Mouse (Mus musculus) lung, embryonic 14.5 days (tissue): Measurements from ENCODE around the gene Caprin1. TPM values are rescaled to one million over a fixed set of nuclear protein-coding genes. Genes with fewer than 3 reads are reported as not detected.

Source experiments
- ATAC-seq: fragments of 200-750 bp; cut with Nextera tagmentation; 2 replicates; pipeline ENCODE4 v1.8.0; 2017; ENCODE audit warnings: mild to moderate bottlenecking, moderate TSS enrichment, moderate library complexity; ENCODE audit not compliant: insufficient read depth
- DNase-seq: peaks from one replicate; pipeline ENCODE4 v3.0.0-alpha.2; 2015
- H3K27ac ChIP-seq: fragments of 300-500 bp; sonication (generic); 2 replicates; pipeline ENCODE4 v1.5.1; 2014; ENCODE audit warnings: low read depth, mild to moderate bottlenecking, moderate library complexity
- H3K27me3 ChIP-seq: fragments of 300-500 bp; sonication (generic); 2 replicates; pipeline ENCODE4 v1.6.1; 2014; ENCODE audit warnings: low read length, control low read depth; ENCODE audit not compliant: insufficient read depth
- H3K36me3 ChIP-seq: fragments of 300-500 bp; sonication (generic); 2 replicates; pipeline ENCODE4 v1.6.1; 2014; ENCODE audit warnings: control low read depth; ENCODE audit not compliant: insufficient read depth
- H3K4me1 ChIP-seq: fragments of 300-500 bp; sonication (generic); 2 replicates; pipeline ENCODE4 v1.6.1; 2014; ENCODE audit warnings: antibody characterized with exemption, control low read depth; ENCODE audit not compliant: insufficient read depth
- H3K4me2 ChIP-seq: fragments of 300-500 bp; sonication (generic); 2 replicates; pipeline ENCODE4 v1.6.1; 2014; ENCODE audit warnings: mild to moderate bottlenecking
- H3K4me3 ChIP-seq: fragments of 300-500 bp; sonication (generic); 2 replicates; pipeline ENCODE4 v1.5.1; 2014; ENCODE audit warnings: low read depth, low read length
- H3K9ac ChIP-seq: fragments of 300-500 bp; sonication (generic); 2 replicates; pipeline ENCODE4 v1.6.1; 2014
- H3K9me3 ChIP-seq: fragments of 300-500 bp; sonication (generic); 2 replicates; pipeline ENCODE4 v1.6.1; 2016; ENCODE audit warnings: low read depth, low read length, control low read depth
- CTCF ChIP-seq: IDR thresholded peaks from 2 replicates; pipeline ENCODE4 v1.5.1; 2016; ENCODE audit warnings: antibody characterized with exemption, low read depth
- WGBS: fragments of 180-500 bp; shearing (Covaris S2); extraction: QIAGEN DNeasy Blood & Tissue Kit; methylation state at CpG from one replicate; pipeline ENCODE4 v1.1.7; 2014; 5-methylcytosine and 5-hydroxymethylcytosine counted together
- polyA plus RNA-seq: library from polyadenylated mRNA; unstranded; fragments of >200 nt; fragmentation: Nextera tagmentation; extraction: Ambion mirVana; gene quantifications from 2 replicates; pipeline ENCODE4 v1.2.1, GENCODE M21; 2014

The Caprin1 gene
- polyA plus RNA-seq, 1 experiment from 2014 or later, result 438 TPM

GRCm38 (mm10) chr2:103837166-103837565, 39.7 kb upstream of the Caprin1 start:
- no peaks in the 10 kb centered on the region for H3K27me3 ChIP-seq
- no peaks in the 10 kb centered on the region for H3K9me3 ChIP-seq
- DNase-seq, result no peak
- no peak for ATAC-seq
- H3K36me3 ChIP-seq, result no peaks in the 10 kb centered on the region
- H3K27ac ChIP-seq, result no peak overlapping the region
- no peak overlapping the region for H3K9ac ChIP-seq
- TF ChIP-seq CTCF, result no peak
- 65% methylated on average over 4 of the region's 4 CpGs for WGBS
- H3K4me2 ChIP-seq, result no peak overlapping the region
- H3K4me1 ChIP-seq, result no peaks in the 10 kb centered on the region
- H3K4me3 ChIP-seq, result no peak overlapping the region

DNA sequence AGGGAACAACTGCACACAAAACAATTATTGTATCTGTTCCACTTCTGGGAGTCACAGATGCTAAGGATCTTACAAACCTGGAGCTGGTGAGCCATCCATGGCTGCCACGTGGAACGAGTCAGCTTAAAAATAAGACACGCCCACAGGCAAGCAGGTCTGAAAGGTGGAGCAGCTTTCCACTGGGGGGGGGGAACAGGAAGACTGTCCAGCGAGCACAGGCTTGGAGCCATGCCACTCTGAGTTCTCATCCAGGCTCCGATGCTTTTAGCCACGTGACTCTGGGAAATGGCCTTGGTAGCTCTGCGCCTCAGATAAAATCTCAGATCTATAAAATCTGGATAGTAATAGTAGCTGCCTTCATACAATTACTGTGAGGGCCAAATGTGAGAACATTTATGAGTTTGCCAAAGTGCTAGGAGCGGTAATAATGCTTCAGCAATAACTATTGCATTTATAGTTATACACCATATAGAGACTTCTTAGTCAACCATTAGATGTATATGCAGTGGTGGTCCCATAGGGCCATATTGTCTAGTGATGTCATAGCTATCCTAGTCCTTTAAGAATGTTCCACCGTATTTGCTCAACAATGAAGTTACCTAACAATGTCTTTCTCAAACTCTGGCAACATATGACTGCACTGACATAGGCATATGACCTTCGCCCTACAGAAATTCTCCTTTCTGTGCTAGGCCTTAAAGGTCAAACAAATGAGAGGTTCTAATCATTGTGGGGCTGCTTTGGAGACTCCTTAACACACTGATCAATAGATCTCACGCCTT, 38.4 kb upstream of the Caprin1 start:
- no peaks in the 10 kb centered on the region for H3K27me3 ChIP-seq
- no peak overlapping the region for H3K27ac ChIP-seq
- no peaks in the 10 kb centered on the region for H3K36me3 ChIP-seq
- DNase-seq (no peak), ATAC-seq (no peak)
- H3K4me2 ChIP-seq, result no peak overlapping the region
- H3K9ac ChIP-seq, result no peak overlapping the region
- no peak overlapping the region for H3K4me3 ChIP-seq
- no peaks in the 10 kb centered on the region for H3K4me1 ChIP-seq
- WGBS, result 61% methylated on average over 11 of the region's 11 CpGs
- H3K9me3 ChIP-seq, result no peaks in the 10 kb centered on the region
- no peak for TF ChIP-seq CTCF

DNA sequence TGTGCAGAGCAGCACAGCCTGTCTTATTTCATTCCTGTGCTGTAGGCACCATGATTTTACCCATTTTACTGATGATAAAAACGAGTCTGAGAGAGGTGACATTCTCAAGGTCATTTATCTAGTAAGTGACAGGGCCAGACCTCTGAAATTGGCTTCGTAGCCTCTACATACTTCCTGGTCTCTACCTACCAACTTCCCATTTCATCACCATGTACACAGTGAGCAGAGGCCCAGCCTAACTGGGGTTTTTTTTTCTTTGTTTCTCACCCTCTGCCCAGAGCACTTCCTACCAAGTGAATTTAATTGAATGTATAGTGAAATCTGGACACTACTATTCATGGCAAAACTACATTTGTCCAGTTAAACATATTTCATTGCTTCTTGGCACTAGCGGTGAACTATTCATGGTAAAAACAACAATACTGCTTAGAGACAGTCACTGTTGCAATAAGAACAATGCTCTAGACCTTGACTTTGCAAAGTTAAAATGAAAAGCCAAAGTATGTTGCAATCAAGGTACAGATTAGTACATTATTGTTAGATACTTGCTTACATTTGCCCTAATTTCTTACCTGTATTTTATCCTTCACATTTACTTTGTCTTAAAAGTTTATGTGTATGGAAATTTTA, 36.5 kb upstream of the Caprin1 start:
- Histone ChIP-seq H3K36me3 (no peaks in the 10 kb centered on the region), H3K27me3 (no peaks in the 10 kb centered on the region), H3K4me2 (no peak overlapping the region), H3K9ac (no peak overlapping the region), H3K9me3 (no peaks in the 10 kb centered on the region), H3K27ac (no peak overlapping the region), H3K4me3 (no peak overlapping the region), H3K4me1 (no peaks in the 10 kb centered on the region)
- 67% methylated on average over 3 of the region's 3 CpGs for WGBS
- no peak for TF ChIP-seq CTCF
- DNase-seq, result no peak
- no peak for ATAC-seq

DNA sequence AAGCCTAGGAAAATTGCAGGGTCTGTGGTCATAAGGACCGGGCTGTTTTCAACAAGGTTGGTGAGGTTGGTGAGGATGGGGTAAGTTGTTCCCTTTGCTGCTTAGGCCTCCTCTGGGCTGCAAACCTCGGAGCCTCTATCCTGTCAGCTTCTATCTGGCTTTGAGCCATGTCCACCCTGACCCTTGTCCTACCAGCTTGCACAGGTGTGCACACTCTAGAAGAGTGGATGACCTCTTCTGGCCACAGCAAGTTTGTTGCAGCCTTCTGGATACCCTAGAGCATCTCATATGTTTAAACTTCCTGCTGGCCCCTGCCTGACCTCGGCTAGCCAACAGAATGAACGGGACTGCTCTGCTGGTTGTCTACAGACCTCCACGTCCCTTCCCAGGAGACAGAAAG, 35.5 kb upstream of the Caprin1 start:
- DNase-seq (no peak), ATAC-seq (no peak)
- no peak overlapping the region for H3K9ac ChIP-seq
- TF ChIP-seq CTCF, result no peak
- no peaks in the 10 kb centered on the region for H3K9me3 ChIP-seq
- no peak overlapping the region for H3K27ac ChIP-seq
- H3K27me3 ChIP-seq, result no peaks in the 10 kb centered on the region
- H3K4me1 ChIP-seq, result no peaks in the 10 kb centered on the region
- no peaks in the 10 kb centered on the region for H3K36me3 ChIP-seq
- H3K4me2 ChIP-seq, result no peak overlapping the region
- no peak overlapping the region for H3K4me3 ChIP-seq
- WGBS, result 38% methylated on average over 5 of the region's 5 CpGs

DNA sequence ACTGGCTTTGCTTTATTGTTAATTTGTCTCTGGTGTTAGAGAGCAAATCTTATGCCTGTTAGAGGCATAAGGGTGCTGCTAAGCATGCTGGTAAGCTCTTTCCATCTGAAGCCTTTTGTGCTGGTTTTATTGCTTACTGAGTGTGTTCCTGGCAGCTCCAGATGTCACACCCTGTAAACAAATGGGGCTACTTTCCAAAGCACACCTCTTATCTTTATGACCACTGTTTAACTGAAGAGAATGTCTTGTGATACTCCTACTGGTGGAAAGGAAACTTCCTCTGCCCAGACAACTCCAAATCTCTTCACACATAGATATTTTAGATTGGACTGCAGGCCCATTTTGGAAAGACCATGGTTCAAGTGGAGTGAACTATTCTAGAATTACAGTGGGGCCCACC, 31.5 kb upstream of the Caprin1 start:
- Histone ChIP-seq H3K4me3 (no peak overlapping the region), H3K4me2 (no peak overlapping the region), H3K4me1 (no peaks in the 10 kb centered on the region), H3K9ac (no peak overlapping the region), H3K27me3 (no peaks in the 10 kb centered on the region), H3K27ac (no peak overlapping the region), H3K9me3 (no peaks in the 10 kb centered on the region), H3K36me3 (no peaks in the 10 kb centered on the region)
- ATAC-seq (no peak), DNase-seq (no peak)
- no peak for TF ChIP-seq CTCF

DNA sequence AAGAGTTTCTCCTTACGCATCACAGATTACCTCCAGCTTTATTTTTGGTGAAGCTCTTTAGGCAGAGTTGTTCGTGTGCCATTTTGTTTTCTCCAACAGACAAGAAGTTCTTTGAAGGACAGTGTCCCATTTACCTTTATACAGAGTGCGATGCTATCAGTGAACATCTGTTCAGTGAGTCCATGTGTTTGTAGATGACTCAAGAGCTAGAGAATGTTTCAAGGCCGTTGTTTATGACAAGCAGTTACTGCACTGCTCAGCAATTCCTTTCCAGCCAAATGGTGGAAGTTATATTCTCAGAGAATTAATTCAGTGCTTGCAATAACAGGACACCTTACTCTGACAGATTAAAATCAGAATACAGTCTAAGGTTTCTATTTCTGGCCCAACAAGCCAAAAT, 27.5 kb upstream of the Caprin1 start:
- Histone ChIP-seq H3K9ac (no peak overlapping the region), H3K27ac (no peak overlapping the region), H3K4me1 (no peaks in the 10 kb centered on the region), H3K9me3 (no peaks in the 10 kb centered on the region), H3K4me3 (no peak overlapping the region), H3K4me2 (no peak overlapping the region), H3K27me3 (no peaks in the 10 kb centered on the region), H3K36me3 (no peaks in the 10 kb centered on the region)
- no peak for TF ChIP-seq CTCF
- WGBS, result 75% methylated on average over 4 of the region's 4 CpGs
- ATAC-seq (no peak), DNase-seq (no peak)

GRCm38 (mm10) chr2:103822560-103822959, 25.1 kb upstream of the Caprin1 start:
- no peak for ATAC-seq
- Histone ChIP-seq H3K27ac (no peak overlapping the region), H3K9ac (no peak overlapping the region), H3K4me1 (no peaks in the 10 kb centered on the region), H3K9me3 (no peaks in the 10 kb centered on the region), H3K4me3 (no peak overlapping the region), H3K27me3 (no peaks in the 10 kb centered on the region), H3K36me3 (no peaks in the 10 kb centered on the region), H3K4me2 (no peak overlapping the region)
- no peak for DNase-seq
- WGBS, result 59% methylated on average over 7 of the region's 7 CpGs
- TF ChIP-seq CTCF, result no peak
